Mouse (Mus musculus) inflammation-experienced regulatory T-cells, adult 6 months (primary cell): ENCODE results near the gene Lipm. TPM values are rescaled to one million over a fixed set of nuclear protein-coding genes. Genes with fewer than 3 reads are reported as not detected.

Experiments used
- ATAC-seq: one replicate; pipeline ENCODE4 v1.8.0; 2017
- polyA plus RNA-seq, 3 experiments: library from polyadenylated mRNA; unstranded; fragments of 100-300 nt; shearing (Covaris generic); gene quantifications; one replicate each; pipeline ENCODE4 v1.2.1; 2017

Lipm gene
- polyA plus RNA-seq: not detected

- ATAC-seq: no peak
Measured at GRCm38 (mm10) chr19:34100633-34101032, at the start of gene Lipm. TSS of gene Lipm (plus strand) at chr19:34100933.

DNA sequence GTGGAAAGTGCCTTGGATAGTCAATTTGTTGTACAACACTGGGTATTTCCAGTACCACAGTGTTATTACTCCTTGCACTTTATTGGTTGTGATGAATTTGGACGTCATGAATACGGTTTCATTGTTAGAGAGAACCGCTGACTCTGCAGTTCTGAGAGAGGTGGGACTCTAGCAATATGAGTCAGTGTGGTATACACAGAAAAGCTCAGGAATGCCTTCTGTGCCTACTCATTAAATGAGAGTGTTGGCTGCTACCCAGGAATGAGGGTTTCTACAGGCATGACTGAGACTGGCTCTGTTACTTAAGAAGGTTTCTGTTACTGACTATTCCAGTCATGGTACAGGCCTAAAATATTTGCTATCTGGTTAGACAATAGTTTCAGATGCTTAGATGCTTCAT is 49.2 kb upstream of the Lipm start:
- ATAC-seq: no peak

GRCm38 (mm10) chr19:34063547-34063946 is 37.2 kb upstream of the Lipm start:
- ATAC-seq: no peak

DNA sequence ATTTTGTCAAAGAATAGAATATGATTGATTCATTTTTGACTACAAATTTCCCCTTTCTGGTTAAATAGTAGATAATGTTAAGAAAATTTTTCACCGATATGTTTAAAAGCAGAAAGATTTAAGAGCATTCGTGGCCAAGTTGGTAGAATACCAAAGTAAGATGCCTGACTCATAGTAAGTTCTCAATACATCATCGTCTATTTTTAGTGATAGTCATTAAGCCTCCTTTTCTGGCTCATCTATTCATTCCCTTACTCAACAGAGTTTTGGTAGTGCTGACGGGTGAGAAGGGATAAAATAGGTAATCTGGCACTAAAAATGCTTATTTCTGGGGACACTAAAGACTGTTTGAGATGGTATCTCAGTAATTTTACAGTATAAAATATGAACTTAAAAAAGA is 36.7 kb upstream of the Lipm start:
- no peak for ATAC-seq

- no peak for ATAC-seq
Measured at GRCm38 (mm10) chr19:34066779-34067472, 33.8 kb upstream of the Lipm start, which contains the start of gene Lipn. TSS of gene Lipn (plus strand) at chr19:34067358.

GRCm38 (mm10) chr19:34074239-34074638 is 26.5 kb upstream of the Lipm start:
- no peak for ATAC-seq

DNA sequence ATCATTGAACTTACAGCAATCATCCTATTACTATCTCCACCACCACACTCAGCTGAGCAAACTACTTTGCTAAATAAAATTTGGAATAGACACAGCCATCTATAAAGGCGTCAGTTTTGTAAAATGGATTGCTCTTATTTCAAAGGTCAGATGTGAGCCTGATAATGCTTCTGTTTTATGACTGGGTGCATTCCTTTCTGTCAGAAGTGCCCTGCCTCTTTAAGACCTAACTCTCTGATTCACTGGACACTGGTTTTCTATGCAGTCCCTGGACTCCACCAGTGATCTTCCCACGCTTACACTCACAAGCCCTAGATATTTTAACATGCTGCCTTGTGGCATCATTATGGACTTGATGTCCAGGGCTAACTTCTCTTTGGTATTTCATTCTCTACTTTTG is 22.6 kb upstream of the Lipm start:
- no peak for ATAC-seq

- ATAC-seq: no peak
Measured at GRCm38 (mm10) chr19:34089011-34089680, 11.6 kb upstream of the Lipm start.

- no peak for ATAC-seq
Measured at GRCm38 (mm10) chr19:34095381-34095780, 5.4 kb upstream of the Lipm start.

DNA sequence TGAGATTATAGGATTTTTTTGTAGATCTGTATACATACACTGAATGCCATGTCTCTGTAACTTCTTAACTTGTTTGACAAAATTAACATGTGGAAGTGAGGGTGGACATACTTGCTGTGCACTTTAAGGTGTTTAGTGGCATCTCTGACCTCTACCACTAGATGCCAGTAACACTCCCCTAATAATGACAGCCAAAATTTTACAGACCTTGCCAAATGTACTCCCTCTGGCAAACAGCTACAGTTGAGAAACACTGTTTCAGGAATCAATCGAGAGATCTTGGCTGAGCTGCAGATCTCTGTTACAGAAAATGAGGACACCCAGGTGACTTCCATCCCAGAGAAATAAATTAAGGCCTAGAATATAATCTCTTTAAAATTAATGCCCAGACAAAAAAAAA is 4.5 kb upstream of the Lipm start:
- ATAC-seq: no peak

GRCm38 (mm10) chr19:34101888-34102287 is 1.2 kb downstream of the Lipm start:
- ATAC-seq: no peak

- ATAC-seq: no peak
Measured at GRCm38 (mm10) chr19:34104841-34105240, 4.1 kb downstream of the Lipm start.

GRCm38 (mm10) chr19:34119102-34119501 is 18.4 kb downstream of the Lipm start:
- ATAC-seq: no peak

- peak; percentile 21 for ATAC-seq
Measured at GRCm38 (mm10) chr19:34119653-34120052, 18.9 kb downstream of the Lipm start.

DNA sequence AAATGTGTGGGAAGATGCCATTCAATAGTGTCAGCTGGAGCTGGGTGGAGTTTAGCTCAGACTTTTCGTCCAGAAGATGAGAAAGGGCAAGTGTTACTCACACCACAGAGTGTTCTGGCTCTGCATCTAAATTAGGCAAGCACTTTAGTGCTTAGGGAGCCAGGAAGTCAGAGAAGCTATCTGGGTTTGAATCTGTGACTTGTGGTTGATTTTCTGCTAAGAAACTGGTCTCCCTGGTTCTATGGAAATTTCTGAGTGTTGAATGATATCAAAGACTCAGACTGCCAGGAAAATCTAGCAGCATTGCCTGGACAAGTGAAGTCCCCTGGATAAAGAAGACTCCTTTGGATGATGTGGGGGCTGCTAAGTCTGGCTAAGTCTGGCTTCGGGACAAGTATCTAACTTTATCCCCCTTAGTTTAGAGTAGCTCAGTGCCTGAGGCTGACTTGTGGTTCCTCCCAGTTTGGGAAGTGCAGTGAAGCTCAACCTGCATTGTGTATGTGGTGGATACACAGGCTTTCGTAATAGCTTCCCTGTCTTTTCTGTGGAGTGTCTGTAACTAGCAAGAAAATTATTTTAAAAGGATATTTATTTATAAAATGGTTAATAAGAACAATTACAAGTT is 19.5 kb downstream of the Lipm start:
- ATAC-seq: peak; percentile 58

DNA sequence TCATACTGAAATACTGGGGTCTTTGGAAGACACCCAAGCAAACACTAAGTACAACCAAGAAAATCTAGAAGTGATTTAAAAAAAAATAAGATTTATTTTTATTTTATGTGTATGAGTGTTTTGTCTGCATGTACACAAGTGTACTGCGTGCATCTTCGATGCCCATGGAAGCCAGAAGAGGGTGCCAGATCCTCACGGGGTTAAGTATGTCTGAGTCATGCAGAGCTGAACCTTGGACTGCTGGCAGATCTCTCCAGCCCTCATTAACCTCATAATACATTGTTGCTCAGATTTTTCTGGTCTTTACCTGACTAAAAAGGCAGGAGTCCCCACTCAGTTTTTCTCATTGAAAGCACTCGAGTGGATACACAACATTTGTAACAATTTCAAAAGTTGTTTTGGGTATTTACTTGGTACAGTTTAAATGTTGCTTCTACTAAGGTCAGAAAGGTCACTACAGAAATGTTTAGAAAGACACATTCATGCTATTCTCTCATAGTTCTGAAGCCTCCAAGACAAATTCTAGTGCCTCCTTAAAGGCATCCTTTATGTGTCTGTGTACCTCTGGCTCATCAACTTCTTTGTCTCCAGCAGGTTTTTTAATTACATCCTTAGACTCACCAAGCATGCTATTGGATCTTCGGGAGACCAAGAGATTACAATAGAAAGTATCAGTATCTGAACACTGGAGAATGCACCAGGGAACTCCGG is 38.1 kb downstream of the Lipm start:
- ATAC-seq: no peak

DNA sequence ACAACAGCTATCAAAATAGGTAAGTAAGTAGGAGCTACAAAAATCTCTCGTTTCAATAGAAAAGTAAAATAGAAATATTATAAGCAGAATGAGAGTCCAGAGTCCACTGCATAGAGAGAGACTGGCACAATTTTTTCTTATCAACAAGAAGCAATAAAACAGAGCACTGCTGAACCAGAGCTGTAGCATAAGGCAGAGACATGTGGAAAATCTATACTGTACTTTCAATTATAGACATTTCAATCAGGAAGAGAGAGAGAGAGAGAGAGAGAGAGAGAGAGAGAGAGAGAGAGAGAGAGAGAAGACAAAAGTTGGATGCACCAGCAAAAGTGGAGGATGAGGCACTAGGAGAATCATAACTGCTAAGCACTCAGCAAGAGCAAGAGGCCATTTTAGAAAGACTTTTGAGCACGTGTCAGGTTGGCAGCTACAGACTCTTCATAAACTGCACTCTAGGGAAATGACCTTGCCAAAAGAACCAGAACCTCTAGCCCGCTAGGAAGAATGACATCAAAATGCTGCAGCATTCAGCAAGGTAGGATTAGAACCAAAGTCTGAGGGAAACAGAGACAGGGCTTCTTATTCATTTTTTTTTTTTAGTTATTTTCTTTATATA is 38.8 kb downstream of the Lipm start:
- ATAC-seq: no peak

DNA sequence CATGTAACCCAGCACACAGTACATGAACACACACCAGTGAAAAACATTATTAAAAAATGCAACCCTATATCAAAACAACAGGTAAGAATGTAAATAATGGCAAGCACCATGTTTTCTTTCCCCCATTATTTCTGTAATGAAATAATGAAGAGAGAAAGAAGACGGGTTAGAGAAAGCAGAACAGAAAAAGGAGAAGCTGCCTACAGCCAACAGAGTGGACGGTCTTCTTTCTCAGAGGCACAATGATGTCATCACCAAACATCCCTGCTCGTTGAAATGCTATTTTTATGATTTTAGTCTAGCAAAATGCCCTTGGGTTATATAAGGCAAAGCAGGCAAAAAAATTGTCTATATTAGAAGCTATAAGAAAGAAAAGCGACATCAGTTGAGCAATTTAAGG is 47.7 kb downstream of the Lipm start:
- ATAC-seq: no peak

DNA sequence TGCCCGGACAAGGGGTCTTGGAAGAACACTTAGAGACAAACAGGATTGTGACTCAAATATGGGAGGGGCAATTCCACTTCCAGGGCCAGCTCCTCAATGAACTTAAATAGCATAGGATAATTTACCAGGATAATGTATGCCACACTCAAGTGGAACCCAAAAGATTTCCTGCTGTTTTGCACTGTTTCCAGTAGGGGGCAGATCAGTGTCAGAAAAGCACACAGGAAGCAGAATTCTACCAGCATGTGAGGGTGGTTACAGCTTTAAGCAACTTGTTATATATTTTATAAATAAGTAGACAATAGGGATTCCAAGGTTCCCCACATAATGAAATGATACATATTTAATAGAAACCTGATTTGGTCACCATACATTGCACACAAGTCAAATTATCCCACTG is 51.2 kb downstream of the Lipm start:
- ATAC-seq: peak; percentile 82

- ATAC-seq: no peak
Measured at GRCm38 (mm10) chr19:34153263-34154144, 52.8 kb downstream of the Lipm start.

- peak; percentile 43 for ATAC-seq
Measured at GRCm38 (mm10) chr19:34162693-34163092, 62.0 kb downstream of the Lipm start.

- ATAC-seq: no peak
Measured at GRCm38 (mm10) chr19:34165891-34166290, 65.2 kb downstream of the Lipm start, which contains the start of gene Ankrd22. TSS of gene Ankrd22 (minus strand) at chr19:34166053.
